Mouse (Mus musculus) lung, postnatal 0 days (tissue): ENCODE results near the gene Fmo6.

Source experiments
- CTCF ChIP-seq: IDR thresholded peaks from 2 replicates; pipeline ENCODE4 v1.5.1; 2016; ENCODE audit warnings: antibody characterized with exemption, mild to moderate bottlenecking
- EP300 ChIP-seq: IDR thresholded peaks from 2 replicates; pipeline ENCODE4 v1.6.1; 2016; ENCODE audit warnings: antibody characterized with exemption, mild to moderate bottlenecking, control low read depth

DNA sequence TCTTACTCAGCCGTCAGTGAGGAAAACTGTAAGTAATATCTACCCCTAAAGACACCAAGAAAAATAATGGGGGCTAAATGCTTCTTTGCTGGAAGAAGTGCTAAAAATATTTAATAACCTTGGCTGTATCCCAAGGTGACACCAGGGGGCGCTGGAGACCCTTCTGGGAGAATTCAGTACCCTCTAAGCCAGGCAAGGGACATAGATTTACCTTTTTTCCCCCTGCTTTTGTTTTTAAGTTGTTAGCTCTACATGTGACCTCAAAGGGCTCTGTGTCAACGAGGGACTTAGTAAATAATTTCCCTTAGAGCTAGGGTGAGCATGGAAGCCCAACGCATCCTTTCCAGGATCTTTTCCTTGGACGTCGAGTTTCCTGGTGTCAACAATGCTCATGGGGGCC is 41.4 kb downstream of the Fmo6 start:
- TF ChIP-seq CTCF = peak; percentile 84
- 0 out of 2 replicates have a peak, but pooled peaks have one; percentile 23 for TF ChIP-seq EP300
